10 mouse cellular contexts compared by ENCODE assay signal in the genomic region with DNA sequence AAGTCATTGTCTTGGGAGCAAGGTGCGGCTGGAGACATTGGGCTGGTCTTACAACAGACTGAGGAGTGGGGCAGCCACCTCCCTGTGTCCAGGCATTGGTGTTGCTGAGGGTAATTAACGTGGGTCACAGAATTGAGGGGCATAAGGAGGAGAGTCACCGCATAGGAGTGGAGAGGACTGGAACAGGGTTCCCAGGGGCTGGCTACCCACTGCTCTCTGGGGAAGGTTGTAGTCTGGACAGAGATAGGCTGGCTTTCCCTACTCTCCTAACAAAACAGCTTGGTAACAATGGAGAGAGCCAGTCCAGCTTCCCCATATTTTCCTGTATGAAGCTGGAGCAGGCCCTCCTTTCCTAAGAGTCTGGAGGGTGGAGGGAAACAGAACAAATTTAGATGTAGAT. TPM values are rescaled to one million over a fixed set of nuclear protein-coding genes. Genes with fewer than 3 reads are reported as not detected.
DNase-seq lines count a peak whose midpoint lies in the region; ATAC-seq and TF ChIP-seq lines count a peak whose summit lies in the region.
"Had no signal": no experiment of that assay in that cellular context is flagged by ENCODE, and none has a peak within 500 bp of the region (broad histone marks: within the 10 kb centered on the region; RNA-seq: fewer than 3 reads in every experiment).

No protein-coding gene starts in this region.

- H3K27me3 ChIP-seq in forebrain, embryonic 13.5 days = peaks cover 49% of the 10 kb centered on the region
- H3K27me3 ChIP-seq in hindbrain, postnatal 0 days (ENCODE audit: insufficient read depth, low read length) = no peaks in the 10 kb centered on the region
- no peaks in the 10 kb centered on the region for H3K27me3 ChIP-seq in midbrain, embryonic 16.5 days (ENCODE audit: control insufficient read depth, insufficient read depth, low read depth, low read length)

- peaks cover 24% of the 10 kb centered on the region for H3K4me1 ChIP-seq in forebrain, embryonic 13.5 days
- H3K4me1 ChIP-seq in hindbrain, postnatal 0 days (ENCODE audit: insufficient read depth, low read length) = no peaks in the 10 kb centered on the region
- peaks cover 6% of the 10 kb centered on the region; the same call in 1 of the 2 replicates for H3K4me1 ChIP-seq in midbrain, embryonic 16.5 days (ENCODE audit: control insufficient read depth, insufficient read depth, low read length)

- intact Hi-C loops in left cerebral cortex, adult 2 months (cut with DNase I) = no loop called here
- intact Hi-C loops in left cerebral cortex, postnatal 14 days (cut with DNase I) = no loop called here

- peak overlapping the region; percentile 2; the same call in 1 of the 2 replicates for H3K4me3 ChIP-seq in left cerebral cortex, adult 2 months
- H3K4me3 ChIP-seq in forebrain, embryonic 13.5 days = peak overlapping the region; percentile 56
- H3K4me3 ChIP-seq in hindbrain, postnatal 0 days (ENCODE audit: low read length) = peak overlapping the region; percentile 10; the same call in 1 of the 2 replicates
- H3K4me3 ChIP-seq in midbrain, embryonic 16.5 days (ENCODE audit: low read depth, low read length) = peak overlapping the region; percentile 61; the same call in 1 of the 2 replicates
- H3K4me3 ChIP-seq: myocyte had no signal

- no peaks in the 10 kb centered on the region for H3K9me3 ChIP-seq in forebrain, embryonic 13.5 days (replicated peaks)
- H3K9me3 ChIP-seq in hindbrain, postnatal 0 days (ENCODE audit: low read length) = no peaks in the 10 kb centered on the region
- no peaks in the 10 kb centered on the region for H3K9me3 ChIP-seq in midbrain, embryonic 16.5 days (replicated peaks; ENCODE audit: control insufficient read depth, low read length, poor library complexity, severe bottlenecking)

- no peak for DNase-seq in left cerebral cortex, adult 2 months (ENCODE audit: extremely low spot score in 1 of 2, low spot score in 2 of 2)
- no peak for DNase-seq in left cerebral cortex, postnatal 14 days (ENCODE audit: low spot score in 2 of 2)
- no peak for DNase-seq in hindbrain, postnatal 0 days (ENCODE audit: low spot score)
- no peak for DNase-seq in right cerebral cortex, adult 2 months (ENCODE audit: low spot score in 2 of 2)
- DNase-seq in yolk sac, embryonic 10.5 days (ENCODE audit: low spot score) = no peak
- no peak for DNase-seq in cerebellum, adult 8-10 months

- no peak overlapping the region for H3K9ac ChIP-seq in forebrain, embryonic 13.5 days
- H3K9ac ChIP-seq in hindbrain, postnatal 0 days (replicated peaks; ENCODE audit: low read length) = no peak overlapping the region
- no peak overlapping the region for H3K9ac ChIP-seq in midbrain, embryonic 16.5 days (ENCODE audit: low read depth, low read length)

- no peaks in the 10 kb centered on the region for H3K36me3 ChIP-seq in forebrain, embryonic 13.5 days (ENCODE audit: poor library complexity, severe bottlenecking)
- no peaks in the 10 kb centered on the region for H3K36me3 ChIP-seq in hindbrain, postnatal 0 days (ENCODE audit: insufficient read depth, low read length)
- no peaks in the 10 kb centered on the region for H3K36me3 ChIP-seq in midbrain, embryonic 16.5 days (ENCODE audit: control insufficient read depth, insufficient read depth, low read length)

- H3K4me2 ChIP-seq in forebrain, embryonic 13.5 days = peak overlapping the region; percentile 93; the same call in 1 of the 2 replicates
- H3K4me2 ChIP-seq in hindbrain, postnatal 0 days (ENCODE audit: low read depth, low read length) = peak overlapping the region; percentile 91
- H3K4me2 ChIP-seq in midbrain, embryonic 16.5 days (ENCODE audit: low read length) = peak overlapping the region; percentile 89; the same call in 1 of the 2 replicates

- TF ChIP-seq CTCF in left cerebral cortex, adult 2 months (IDR thresholded peaks at IDR 0.05) = no peak
- TF ChIP-seq CTCF in hindbrain, postnatal 0 days (IDR thresholded peaks at IDR 0.05; ENCODE audit: low read depth) = no peak

- H3K27ac ChIP-seq in left cerebral cortex, adult 2 months = no peak overlapping the region; the same call in 1 of the 2 replicates
- H3K27ac ChIP-seq in forebrain, embryonic 13.5 days = no peak overlapping the region
- H3K27ac ChIP-seq in hindbrain, postnatal 0 days = no peak overlapping the region
- H3K27ac ChIP-seq in midbrain, embryonic 16.5 days (ENCODE audit: low read length) = no peak overlapping the region

- ATAC-seq in forebrain, embryonic 13.5 days = no peak
- no peak for ATAC-seq in hindbrain, postnatal 0 days
- no peak for ATAC-seq in midbrain, embryonic 16.5 days
- ATAC-seq: Patski had no signal

- 69% methylated on average over 3 of the region's 3 CpGs for WGBS in forebrain, embryonic 13.5 days
- 60% methylated on average over 3 of the region's 3 CpGs for WGBS in hindbrain, postnatal 0 days
- WGBS in midbrain, embryonic 16.5 days = 68% methylated on average over 3 of the region's 3 CpGs

RNA-seq across cellular contexts. Expression of a gene that starts 1.3 kb away (rescaled TPM):
- 1 to 10 TPM; 4.6 TPM for total RNA-seq in left cerebral cortex, adult 2 months (2021)
- total RNA-seq in left cerebral cortex, postnatal 14 days (2021) = 1 to 10 TPM; 6.2 to 7.0 TPM
- polyA plus RNA-seq in forebrain, embryonic 13.5 days (2015; fragmentation: Nextera tagmentation; extraction: Ambion mirVana) = 5.2 and 6.0 TPM in 2 replicates
- total RNA-seq in hindbrain, postnatal 0 days (2014; rRNA removed) = 17.6 and 17.7 TPM in 2 replicates
- 9.1 and 9.4 TPM in 2 replicates for polyA plus RNA-seq in hindbrain, postnatal 0 days (2015; fragmentation: Nextera tagmentation; extraction: Ambion mirVana)
- 10.0 and 11.2 TPM in 2 replicates for polyA plus RNA-seq in midbrain, embryonic 16.5 days (2015; fragmentation: Nextera tagmentation; extraction: Ambion mirVana)
- polyA plus RNA-seq: myocyte had no signal

Comparison
In these comparisons a context has a peak if more than half of its experiments do, and no peak if none do; other contexts are left out.
1. H3K4me3 ChIP-seq: peak in every context shown above with its lines; median percentile 61 in midbrain, embryonic 16.5 days; 56 in forebrain, embryonic 13.5 days; 10 in hindbrain, postnatal 0 days; 2 in left cerebral cortex, adult 2 months.